Mouse (Mus musculus) kidney, embryonic 16.5 days (tissue): ENCODE measurements around the gene Sphk2. TPM values are rescaled to one million over a fixed set of nuclear protein-coding genes. Genes with fewer than 3 reads are reported as not detected.

Source experiments
- ATAC-seq: fragments of 200-750 bp; cut with Nextera tagmentation; 2 replicates; pipeline ENCODE4 v1.8.0; 2017; ENCODE audit warnings: moderate TSS enrichment; ENCODE audit not compliant: low FRiP score, low TSS enrichment
- H3K27ac ChIP-seq: fragments of 300-500 bp; sonication (generic); 2 replicates; pipeline ENCODE4 v1.5.1; 2014; ENCODE audit warnings: low read length
- H3K27me3 ChIP-seq: fragments of 300-500 bp; sonication (generic); 2 replicates; pipeline ENCODE4 v1.6.1; 2014; ENCODE audit warnings: low read length, control low read depth, mixed read lengths; ENCODE audit not compliant: insufficient read depth
- H3K36me3 ChIP-seq: fragments of 300-500 bp; sonication (generic); 2 replicates; pipeline ENCODE4 v1.6.1; 2014; ENCODE audit warnings: low read length, control low read depth, mixed read lengths; ENCODE audit not compliant: insufficient read depth
- H3K4me1 ChIP-seq: fragments of 300-500 bp; sonication (generic); 2 replicates; pipeline ENCODE4 v1.6.1; 2014; ENCODE audit warnings: low read length, control low read depth, mixed read lengths; ENCODE audit not compliant: insufficient read depth
- H3K4me2 ChIP-seq: fragments of 300-500 bp; sonication (generic); replicated peaks from 2 replicates; pipeline ENCODE4 v1.6.1; 2014; ENCODE audit warnings: low read depth, low read length
- H3K4me3 ChIP-seq: fragments of 300-500 bp; sonication (generic); 2 replicates; pipeline ENCODE4 v1.5.1; 2014; ENCODE audit warnings: mild to moderate bottlenecking, low read length
- H3K9ac ChIP-seq: fragments of 300-500 bp; sonication (generic); replicated peaks from 2 replicates; pipeline ENCODE4 v1.6.1; 2014; ENCODE audit warnings: low read length
- H3K9me3 ChIP-seq: fragments of 300-500 bp; sonication (generic); 2 replicates; pipeline ENCODE4 v1.6.1; 2016; ENCODE audit warnings: low read length, control low read depth
- WGBS: fragments of 180-500 bp; shearing (Covaris S2); extraction: QIAGEN DNeasy Blood & Tissue Kit; methylation state at CpG from one replicate; pipeline ENCODE4 v1.1.7; 2014; 5-methylcytosine and 5-hydroxymethylcytosine counted together
- polyA plus RNA-seq: library from polyadenylated mRNA; unstranded; fragments of >200 nt; fragmentation: Nextera tagmentation; extraction: Ambion mirVana; gene quantifications from 2 replicates; pipeline ENCODE4 v1.2.1, GENCODE M21; 2015

Gene Sphk2
- 36.2 and 36.7 TPM in 2 replicates for polyA plus RNA-seq

GRCm38 (mm10) chr7:45717918-45718297, at the start of gene Sphk2:
TSS of gene Sphk2 (minus strand) at chr7:45718002.
- peak within 1 kb of the TSS; percentile 97 for H3K4me3 ChIP-seq
- H3K4me1 ChIP-seq: peaks cover 43% of the 10 kb centered on the region
- no peaks in the 10 kb centered on the region for H3K9me3 ChIP-seq
- H3K27ac ChIP-seq: peak within 1 kb of the TSS; percentile 91
- peak; percentile 60 for ATAC-seq
- H3K9ac ChIP-seq: peak within 1 kb of the TSS; percentile 99
- H3K4me2 ChIP-seq: peak within 1 kb of the TSS; percentile 89
- WGBS: under 1% methylated on average over 41 of the region's 41 CpGs
- no peaks in the 10 kb centered on the region for H3K27me3 ChIP-seq
- peaks cover 42% of the 10 kb centered on the region for H3K36me3 ChIP-seq

DNA sequence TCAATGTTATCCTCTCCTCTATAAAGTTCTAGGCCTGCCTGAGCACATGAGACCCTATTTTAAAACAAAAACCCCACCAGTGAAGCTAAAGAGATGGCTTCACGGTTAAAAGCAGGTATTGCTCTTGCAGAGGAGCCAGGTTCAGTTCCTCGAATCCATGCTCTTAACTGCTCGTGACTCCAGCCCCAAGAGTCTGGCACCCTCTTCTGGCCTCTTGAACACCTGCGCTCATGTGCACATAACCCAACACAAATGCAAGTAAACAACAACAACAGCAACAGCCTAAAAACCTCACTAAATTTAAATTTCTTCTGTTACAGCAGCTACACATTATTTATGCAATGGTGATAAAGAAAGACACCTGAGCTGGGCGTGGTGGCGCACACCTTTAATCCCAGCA, 49.7 kb upstream of the Sphk2 start:
- Histone ChIP-seq H3K36me3 (no peaks in the 10 kb centered on the region), H3K27me3 (no peaks in the 10 kb centered on the region), H3K4me3 (no peak overlapping the region), H3K27ac (no peak overlapping the region), H3K9ac (no peak overlapping the region), H3K9me3 (no peaks in the 10 kb centered on the region), H3K4me1 (no peaks in the 10 kb centered on the region), H3K4me2 (no peak overlapping the region)
- 97% methylated on average over 6 of the region's 6 CpGs for WGBS
- no peak for ATAC-seq

- no peak overlapping the region for H3K4me2 ChIP-seq
- 43% methylated on average over 6 of the region's 8 CpGs for WGBS
- 0 out of 2 replicates have a peak, but pooled peaks have one; percentile 12 for ATAC-seq
Measured at GRCm38 (mm10) chr7:45766764-45767163, 49.0 kb upstream of the Sphk2 start.

DNA sequence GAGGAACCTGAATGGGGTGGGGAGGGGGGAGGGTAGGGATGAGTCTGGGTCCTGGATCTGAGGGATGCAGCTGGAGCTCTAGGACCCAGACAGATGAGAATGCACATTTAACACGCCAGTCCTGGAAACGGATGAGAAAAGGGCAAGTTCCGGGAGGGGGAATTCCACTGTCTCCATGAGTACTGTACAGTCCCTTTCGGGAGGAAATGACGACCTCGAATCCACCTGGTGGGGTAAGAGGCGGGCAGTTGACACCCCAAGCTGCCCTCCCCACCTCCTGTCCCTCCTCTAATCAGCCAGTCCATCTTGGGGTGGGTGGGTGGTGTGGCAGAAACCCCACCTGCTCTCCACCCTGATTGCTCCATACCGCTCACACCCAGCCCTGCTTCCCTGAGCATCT, 48.2 kb upstream of the Sphk2 start:
- no peak for ATAC-seq
- 51% methylated on average over 8 of the region's 8 CpGs for WGBS

More at GRCm38 (mm10) chr7:45766764-45767163, 49.0 kb upstream of the Sphk2 start:
- Histone ChIP-seq H3K27me3 (no peaks in the 10 kb centered on the region), H3K9me3 (no peaks in the 10 kb centered on the region), H3K27ac (no peak overlapping the region), H3K4me1 (no peaks in the 10 kb centered on the region), H3K36me3 (no peaks in the 10 kb centered on the region), H3K4me3 (no peak overlapping the region), H3K9ac (no peak overlapping the region)

GRCm38 (mm10) chr7:45760151-45760550, 42.3 kb upstream of the Sphk2 start:
- 65% methylated on average over 5 of the region's 5 CpGs for WGBS
- 0 out of 2 replicates have a peak, but pooled peaks have one; percentile 9 for ATAC-seq
- Histone ChIP-seq H3K4me3 (no peak overlapping the region), H3K27ac (no peak overlapping the region), H3K36me3 (no peaks in the 10 kb centered on the region), H3K4me1 (peaks cover 5% of the 10 kb centered on the region; the same call in 1 of the 2 replicates), H3K9me3 (no peaks in the 10 kb centered on the region), H3K9ac (no peak overlapping the region), H3K4me2 (no peak overlapping the region), H3K27me3 (peaks cover 21% of the 10 kb centered on the region)

More for the DNA sequence above, 48.2 kb upstream of the Sphk2 start:
- Histone ChIP-seq H3K9me3 (no peaks in the 10 kb centered on the region), H3K4me3 (no peak overlapping the region), H3K36me3 (no peaks in the 10 kb centered on the region), H3K9ac (no peak overlapping the region), H3K4me1 (no peaks in the 10 kb centered on the region), H3K27me3 (no peaks in the 10 kb centered on the region), H3K4me2 (no peak overlapping the region), H3K27ac (no peak overlapping the region)

- H3K4me2 ChIP-seq: peak overlapping the region; percentile 53
- H3K9me3 ChIP-seq: no peaks in the 10 kb centered on the region
- no peaks in the 10 kb centered on the region for H3K36me3 ChIP-seq
- H3K9ac ChIP-seq: peak overlapping the region; percentile 54
- peaks cover 21% of the 10 kb centered on the region for H3K27me3 ChIP-seq
- H3K27ac ChIP-seq: no peak overlapping the region
- 3% methylated on average over 27 of the region's 27 CpGs for WGBS
- peaks cover 5% of the 10 kb centered on the region; the same call in 1 of the 2 replicates for H3K4me1 ChIP-seq
- peak; percentile 92 for ATAC-seq
- peak overlapping the region; percentile 30 for H3K4me3 ChIP-seq
Measured at GRCm38 (mm10) chr7:45759400-45759799, 41.6 kb upstream of the Sphk2 start.

DNA sequence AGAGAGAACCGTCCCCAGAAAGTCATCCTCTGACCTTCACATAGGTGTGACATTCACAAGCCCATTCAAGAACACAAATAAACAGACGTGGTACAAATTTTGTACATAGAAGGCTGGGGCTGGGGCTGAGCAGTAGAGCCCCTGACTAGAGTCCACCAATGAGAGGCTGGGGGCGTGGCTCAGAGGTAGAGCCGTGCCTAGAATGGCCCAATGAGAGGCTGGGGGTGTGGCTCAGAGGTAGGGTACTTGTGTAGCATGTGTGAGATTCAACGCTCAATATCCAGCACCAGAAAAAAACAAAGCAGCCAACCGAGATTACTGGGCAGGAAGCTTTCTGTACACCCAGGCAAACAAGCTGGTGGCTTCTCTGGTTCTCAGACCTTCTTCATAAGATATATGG, 37.9 kb upstream of the Sphk2 start:
- Histone ChIP-seq H3K9ac (no peak overlapping the region), H3K27ac (no peak overlapping the region), H3K36me3 (no peaks in the 10 kb centered on the region), H3K4me2 (no peak overlapping the region), H3K4me1 (peaks cover 5% of the 10 kb centered on the region; the same call in 1 of the 2 replicates), H3K9me3 (no peaks in the 10 kb centered on the region), H3K4me3 (no peak overlapping the region), H3K27me3 (peaks cover 21% of the 10 kb centered on the region)
- 55% methylated on average over 6 of the region's 6 CpGs for WGBS
- no peak for ATAC-seq

- no peak overlapping the region for H3K4me3 ChIP-seq
- 55% methylated on average over 9 of the region's 9 CpGs for WGBS
- H3K9ac ChIP-seq: no peak overlapping the region
- no peak for ATAC-seq
- no peaks in the 10 kb centered on the region for H3K27me3 ChIP-seq
- peaks cover 10% of the 10 kb centered on the region; the same call in 1 of the 2 replicates for H3K4me1 ChIP-seq
- no peaks in the 10 kb centered on the region; the same call in 1 of the 2 replicates for H3K9me3 ChIP-seq
- H3K36me3 ChIP-seq: no peaks in the 10 kb centered on the region
- H3K27ac ChIP-seq: no peak overlapping the region
- no peak overlapping the region for H3K4me2 ChIP-seq
Measured at GRCm38 (mm10) chr7:45750162-45750561, 32.4 kb upstream of the Sphk2 start.

- peaks cover 10% of the 10 kb centered on the region; the same call in 1 of the 2 replicates for H3K4me1 ChIP-seq
- no peaks in the 10 kb centered on the region for H3K27me3 ChIP-seq
- 0 out of 2 replicates have a peak overlapping the region, but pooled peaks have one; percentile 37 for H3K9ac ChIP-seq
- 29% methylated on average over 9 of the region's 10 CpGs for WGBS
- no peak overlapping the region for H3K4me3 ChIP-seq
- no peaks in the 10 kb centered on the region for H3K36me3 ChIP-seq
- peak; percentile 46; the same call in 1 of the 2 replicates for ATAC-seq
- no peak overlapping the region for H3K27ac ChIP-seq
- H3K9me3 ChIP-seq: no peaks in the 10 kb centered on the region; the same call in 1 of the 2 replicates
- no peak overlapping the region for H3K4me2 ChIP-seq
Measured at GRCm38 (mm10) chr7:45749401-45749800, 31.6 kb upstream of the Sphk2 start.

- peaks cover 10% of the 10 kb centered on the region; the same call in 1 of the 2 replicates for H3K4me1 ChIP-seq
- no peak for ATAC-seq
- H3K9me3 ChIP-seq: no peaks in the 10 kb centered on the region; the same call in 1 of the 2 replicates
- no peaks in the 10 kb centered on the region for H3K36me3 ChIP-seq
- H3K4me3 ChIP-seq: no peak overlapping the region
- H3K9ac ChIP-seq: no peak overlapping the region
- 52% methylated on average over 7 of the region's 7 CpGs for WGBS
- H3K27ac ChIP-seq: no peak overlapping the region
- H3K27me3 ChIP-seq: no peaks in the 10 kb centered on the region
- H3K4me2 ChIP-seq: no peak overlapping the region
Measured at GRCm38 (mm10) chr7:45748110-45748509, 30.3 kb upstream of the Sphk2 start.
